8 mouse cellular contexts compared by ENCODE assay signal in genomic region chr14:72708581-72708991, GRCm38 (mm10). TPM values are rescaled to one million over a fixed set of nuclear protein-coding genes. Genes with fewer than 3 reads are reported as not detected.
DNase-seq lines count a peak whose midpoint lies in the region; ATAC-seq and TF ChIP-seq lines count a peak whose summit lies in the region.

No protein-coding gene starts in this region.

- H3K4me1 ChIP-seq in heart, adult 2 months (ENCODE audit: control insufficient read depth, insufficient read depth, low read length), result no peaks in the 10 kb centered on the region; the same call in 1 of the 2 replicates
- H3K4me1 ChIP-seq in cortical plate, adult 2 months (ENCODE audit: control insufficient read depth, insufficient read depth, low read length), result no peaks in the 10 kb centered on the region; the same call in 1 of the 2 replicates
- 0 out of 2 replicates have a peak, but pooled peaks cover 3% of the 10 kb centered on the region for H3K4me1 ChIP-seq in hindbrain, postnatal 0 days (ENCODE audit: insufficient read depth, low read length)
- peaks cover 63% of the 10 kb centered on the region for H3K4me1 ChIP-seq in megakaryocyte, embryonic 14.5 days

- ATAC-seq in hindbrain, postnatal 0 days, result no peak

- H3K9me3 ChIP-seq in hindbrain, postnatal 0 days (ENCODE audit: low read length), result no peaks in the 10 kb centered on the region
- no peaks in the 10 kb centered on the region for H3K9me3 ChIP-seq in megakaryocyte, embryonic 14.5 days

- no peak overlapping the region for H3K9ac ChIP-seq in heart, adult 2 months (ENCODE audit: low read depth, low read length)
- peak overlapping the region; percentile 95 for H3K9ac ChIP-seq in hindbrain, postnatal 0 days (replicated peaks; ENCODE audit: low read length)

- peaks cover 52% of the 10 kb centered on the region for H3K79me3 ChIP-seq in C2C12 (ENCODE audit: low read depth)

- no peak for TF ChIP-seq CTCF in heart, adult 2 months (IDR thresholded peaks at IDR 0.05)
- TF ChIP-seq CTCF in C2C12 (IDR thresholded peaks at IDR 0.05; ENCODE audit: control insufficient read depth, insufficient read depth, insufficient read length), result no peak
- TF ChIP-seq CTCF in cortical plate, adult 2 months (IDR thresholded peaks at IDR 0.05; ENCODE audit: extremely low read depth, insufficient read depth, low read length), result no peak
- TF ChIP-seq CTCF in hindbrain, postnatal 0 days (IDR thresholded peaks at IDR 0.05; ENCODE audit: low read depth), result no peak

- DNase-seq in heart, adult 2 months, result no peak
- no peak for DNase-seq in heart, postnatal 4 days
- DNase-seq in hindbrain, postnatal 0 days (ENCODE audit: low spot score), result peak; percentile 8
- DNase-seq in adrenal gland, postnatal 36 days, result no peak
- DNase-seq in left cerebral cortex, postnatal 10 days (ENCODE audit: extremely low spot score in 1 of 2, low spot score in 2 of 2), result no peak

- TF ChIP-seq EP300 in heart, adult 2 months (IDR thresholded peaks at IDR 0.05; ENCODE audit: insufficient read depth, low read depth, low read length), result no peak

- H3K79me2 ChIP-seq in heart, adult 2 months (replicated peaks; ENCODE audit: control insufficient read depth, insufficient read depth, low read length), result no peaks in the 10 kb centered on the region; the same call in none of the 2 replicates
- peaks cover 68% of the 10 kb centered on the region for H3K79me2 ChIP-seq in C2C12 (ENCODE audit: control insufficient read depth, insufficient read depth)

- H3K27ac ChIP-seq in heart, adult 2 months, result no peak overlapping the region
- H3K27ac ChIP-seq in cortical plate, adult 2 months (ENCODE audit: insufficient read depth, low read length), result no peak overlapping the region
- peak overlapping the region; percentile 92; the same call in 1 of the 2 replicates for H3K27ac ChIP-seq in hindbrain, postnatal 0 days

- 26% methylated on average over 11 of the region's 11 CpGs for WGBS in heart, adult 2 months
- 19% methylated on average over 11 of the region's 11 CpGs for WGBS in hindbrain, postnatal 0 days

- peak overlapping the region; percentile 51 for H3ac ChIP-seq in C2C12 (ENCODE audit: control insufficient read depth, insufficient read length, low read depth)

- intact Hi-C loops in heart, adult 2 months (cut with DNase I), result no loop called here
- intact Hi-C loops in left cerebral cortex, postnatal 10 days (cut with DNase I), result no loop called here

- TF ChIP-seq POLR2A in heart, adult 2 months (IDR thresholded peaks at IDR 0.05; ENCODE audit: insufficient read depth, low read depth, low read length), result no peak
- no peak for TF ChIP-seq POLR2A in cortical plate, adult 2 months (IDR thresholded peaks at IDR 0.05; ENCODE audit: extremely low read depth, insufficient read depth, low read length)

- H3K4me3 ChIP-seq in heart, adult 2 months, result peak overlapping the region; percentile 24; the same call in 1 of the 2 replicates
- H3K4me3 ChIP-seq in C2C12 (ENCODE audit: insufficient read depth, poor library complexity, severe bottlenecking), result peak overlapping the region; percentile 80
- H3K4me3 ChIP-seq in cortical plate, adult 2 months (ENCODE audit: insufficient read depth, low read length), result peak overlapping the region; percentile 93
- peak overlapping the region; percentile 96 for H3K4me3 ChIP-seq in hindbrain, postnatal 0 days (ENCODE audit: low read length)
- H3K4me3 ChIP-seq in megakaryocyte, embryonic 14.5 days (replicated peaks), result peak overlapping the region; percentile 99

- peak overlapping the region; percentile 70 for H3K4me2 ChIP-seq in hindbrain, postnatal 0 days (ENCODE audit: low read depth, low read length)

- no peaks in the 10 kb centered on the region; the same call in 1 of the 2 replicates for H3K36me3 ChIP-seq in heart, adult 2 months (ENCODE audit: control insufficient read depth, insufficient read depth, low read length)
- H3K36me3 ChIP-seq in C2C12 (ENCODE audit: control insufficient read depth, insufficient read depth), result no peaks in the 10 kb centered on the region
- H3K36me3 ChIP-seq in hindbrain, postnatal 0 days (ENCODE audit: insufficient read depth, low read length), result no peaks in the 10 kb centered on the region
- no peaks in the 10 kb centered on the region for H3K36me3 ChIP-seq in megakaryocyte, embryonic 14.5 days (replicated peaks; ENCODE audit: low read length)

- no peaks in the 10 kb centered on the region for H3K27me3 ChIP-seq in heart, adult 2 months (ENCODE audit: control insufficient read depth, insufficient read depth, low read length)
- no peaks in the 10 kb centered on the region for H3K27me3 ChIP-seq in C2C12 (ENCODE audit: control insufficient read depth, insufficient read depth, insufficient read length)
- H3K27me3 ChIP-seq in hindbrain, postnatal 0 days (ENCODE audit: insufficient read depth, low read length), result no peaks in the 10 kb centered on the region
- no peaks in the 10 kb centered on the region for H3K27me3 ChIP-seq in megakaryocyte, embryonic 14.5 days (replicated peaks)

TF ChIP-seq in C2C12, 6 proteins besides CTCF, POLR2A, EP300 and RAD21:
- TF ChIP-seq MAX (IDR thresholded peaks at IDR 0.05), result no peak
- TF ChIP-seq FOSL1 (IDR thresholded peaks at IDR 0.05; ENCODE audit: insufficient read depth, low read length, poor library complexity, severe bottlenecking), result no peak
- TF ChIP-seq USF1 (IDR thresholded peaks at IDR 0.05; ENCODE audit: low read depth), result no peak
- TF ChIP-seq MYOD1 (IDR thresholded peaks at IDR 0.05; ENCODE audit: control insufficient read depth, insufficient read length, low read depth), result no peak
- TF ChIP-seq MYOG (IDR thresholded peaks at IDR 0.05; ENCODE audit: control insufficient read depth, extremely low read depth, insufficient read length), result no peak
- TF ChIP-seq CEBPB (IDR thresholded peaks at IDR 0.05; ENCODE audit: low read depth), result no peak

RNA-seq across cellular contexts. Expression of gene Fndc3a, which starts 1.2 kb away (rescaled TPM):
- 10 to 100 TPM; 13.6 to 14.5 TPM for total RNA-seq in heart, adult 2 months (2021)
- 9.2 and 17.2 TPM in 2 replicates for polyA plus RNA-seq in heart, adult 2 months (2012; rRNA removed)
- 10 to 100 TPM; 19.0 to 22.6 TPM for total RNA-seq in heart, postnatal 4 days (2021)
- polyA plus RNA-seq in C2C12 (2012; fragmentation: generic; extraction: Trizol), result 9.0 TPM
- 19.9 and 20.2 TPM in 2 replicates for polyA plus RNA-seq in cortical plate, adult 2 months (2012; rRNA removed)
- 40.3 and 45.2 TPM in 2 replicates for total RNA-seq in hindbrain, postnatal 0 days (2014; rRNA removed)
- polyA plus RNA-seq in hindbrain, postnatal 0 days (2015; fragmentation: Nextera tagmentation; extraction: Ambion mirVana), result 51.8 and 53.9 TPM in 2 replicates
- polyA plus RNA-seq in megakaryocyte, embryonic 14.5 days (2012; ENCODE audit: insufficient read depth, low replicate concordance), result 3.0 TPM in 1 of 2 replicates, not detected in the other
- 10 to 100 TPM; 62.6 to 78.5 TPM for total RNA-seq in adrenal gland, postnatal 36 days (2021)
- 10 to 100 TPM; 43.7 to 45.6 TPM for total RNA-seq in left cerebral cortex, postnatal 10 days (2021)

Comparison
In these comparisons a context has a peak if more than half of its experiments do, and no peak if none do; other contexts are left out.
1. H3K4me3 ChIP-seq: peak in every context shown above with its lines; median percentile 99 in megakaryocyte, embryonic 14.5 days; 96 in hindbrain, postnatal 0 days; 93 in cortical plate, adult 2 months; 80 in C2C12; 24 in heart, adult 2 months.